Mouse (Mus musculus) neural tube, embryonic 12.5 days (tissue): ENCODE data around the gene Gm5640. TPM values are rescaled to one million over a fixed set of nuclear protein-coding genes. Genes with fewer than 3 reads are reported as not detected.
"Not testable (repeated sequence)": the region's sequence is repeated elsewhere in the genome, so short reads cannot be mapped to it uniquely, and the experiment has no call there.

Source experiments
- ATAC-seq: fragments of 200-750 bp; cut with Nextera tagmentation; 2 replicates; pipeline ENCODE4 v1.8.0; 2017; ENCODE audit warnings: low read depth, mild to moderate bottlenecking, moderate TSS enrichment, moderate library complexity; ENCODE audit not compliant: low FRiP score
- H3K27ac ChIP-seq: fragments of 300-500 bp; sonication (generic); 2 replicates; pipeline ENCODE4 v1.5.1; 2016
- H3K27me3 ChIP-seq: fragments of 300-500 bp; sonication (generic); replicated peaks from 2 replicates; pipeline ENCODE4 v1.6.1; 2016; ENCODE audit warnings: mild to moderate bottlenecking
- H3K36me3 ChIP-seq: fragments of 300-500 bp; sonication (generic); 2 replicates; pipeline ENCODE4 v1.6.1; 2016; ENCODE audit warnings: mild to moderate bottlenecking
- H3K4me1 ChIP-seq: fragments of 300-500 bp; sonication (generic); 2 replicates; pipeline ENCODE4 v1.6.1; 2016
- H3K4me2 ChIP-seq: fragments of 300-500 bp; sonication (generic); replicated peaks from 2 replicates; pipeline ENCODE4 v1.6.1; 2016; ENCODE audit warnings: mild to moderate bottlenecking
- H3K4me3 ChIP-seq: fragments of 300-500 bp; sonication (generic); 2 replicates; pipeline ENCODE4 v1.5.1; 2016
- H3K9ac ChIP-seq: fragments of 300-500 bp; sonication (generic); 2 replicates; pipeline ENCODE4 v1.6.1; 2016; ENCODE audit warnings: mild to moderate bottlenecking
- H3K9me3 ChIP-seq: fragments of 300-500 bp; sonication (generic); 2 replicates; pipeline ENCODE4 v1.6.1; 2016; ENCODE audit warnings: mild to moderate bottlenecking
- WGBS: fragments of 180-500 bp; shearing (Covaris S2); methylation state at CpG from one replicate; pipeline ENCODE4 v1.1.7; 2016; 5-methylcytosine and 5-hydroxymethylcytosine counted together
- polyA plus RNA-seq: library from polyadenylated mRNA; unstranded; fragments of >200 nt; fragmentation: Nextera tagmentation; extraction: Ambion mirVana; gene quantifications from 2 replicates; pipeline ENCODE4 v1.2.1, GENCODE M21; 2016

Gm5640 gene
- polyA plus RNA-seq: 0.19 TPM in 1 of 2 replicates, not detected in the other

DNA sequence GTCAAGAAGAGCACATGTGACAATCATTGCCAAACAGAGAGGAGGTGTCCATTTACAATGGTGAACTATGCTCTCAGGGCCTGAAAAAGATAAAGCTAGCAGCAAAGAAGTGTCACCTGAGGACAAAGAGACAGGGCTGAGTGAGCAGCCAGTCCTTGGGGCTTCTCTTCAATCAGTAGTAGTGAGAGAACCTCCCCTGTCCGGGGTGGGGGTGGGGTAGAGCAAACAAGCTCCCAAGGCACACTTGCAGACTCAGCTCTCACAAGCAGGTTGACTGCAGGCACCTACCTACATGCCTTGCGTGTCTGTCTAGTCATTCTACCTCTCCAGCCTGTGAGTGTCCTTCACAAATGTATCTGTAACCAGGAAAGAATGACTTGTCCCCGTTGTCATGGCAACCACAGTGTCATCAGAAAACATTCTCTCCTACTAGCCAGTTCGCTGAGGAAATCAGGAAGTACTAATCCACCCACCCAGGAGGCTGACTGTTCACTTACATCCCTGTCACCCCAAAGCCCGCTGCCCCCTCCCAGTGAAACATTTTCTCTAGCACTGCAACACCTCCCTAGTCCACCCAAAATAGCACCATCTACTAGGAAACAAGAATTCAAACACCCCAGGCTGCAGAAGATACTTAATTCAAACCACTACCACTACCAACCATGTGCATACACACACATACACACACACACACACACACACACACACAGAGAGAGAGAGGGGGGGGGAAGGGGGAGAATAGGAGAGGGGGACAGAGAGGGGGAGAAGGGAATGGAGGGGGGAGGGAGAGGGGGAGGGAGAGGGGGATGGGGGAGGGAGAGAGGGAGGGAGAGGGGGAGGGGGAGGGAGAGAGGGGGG lies at the start of gene Gm5640:
TSS of gene Gm5640 (minus strand) at position 170 of the 858 bp plus-strand sequence.
- not testable (repeated sequence) for H3K36me3 ChIP-seq, H3K4me1 ChIP-seq, H3K4me2 ChIP-seq, H3K27ac ChIP-seq, H3K4me3 ChIP-seq, H3K27me3 ChIP-seq, H3K9me3 ChIP-seq, H3K9ac ChIP-seq
- WGBS: 47% methylated on average over 3 of the region's 5 CpGs
- peak; percentile 37; the same call in 1 of the 2 replicates for ATAC-seq

DNA sequence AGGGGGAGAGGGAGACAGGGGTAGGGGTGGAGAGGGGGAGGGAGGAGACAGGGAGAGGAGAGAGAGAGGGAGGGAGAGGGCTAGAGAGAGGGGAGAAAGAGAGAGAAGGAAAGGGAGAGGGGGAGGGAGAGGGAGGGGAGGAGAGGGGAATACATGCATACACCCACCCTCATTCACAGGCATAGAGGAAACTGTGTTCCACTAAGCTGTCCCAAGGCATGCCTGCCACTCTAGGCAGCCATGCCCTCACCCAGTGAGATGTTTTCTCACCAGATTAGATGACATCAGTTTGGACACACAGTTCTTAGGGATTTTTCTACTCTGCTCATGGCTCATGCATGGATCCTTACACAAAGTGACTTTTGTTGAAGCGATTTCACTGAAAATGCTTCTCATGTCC lies 958 bp upstream of the Gm5640 start:
- H3K27me3 ChIP-seq, H3K9me3 ChIP-seq, H3K9ac ChIP-seq, H3K4me1 ChIP-seq, H3K27ac ChIP-seq, H3K4me3 ChIP-seq, H3K4me2 ChIP-seq, ATAC-seq, H3K36me3 ChIP-seq: not testable (repeated sequence)
- no CpG with 5 or more reads among the region's 1 CpGs for WGBS

DNA sequence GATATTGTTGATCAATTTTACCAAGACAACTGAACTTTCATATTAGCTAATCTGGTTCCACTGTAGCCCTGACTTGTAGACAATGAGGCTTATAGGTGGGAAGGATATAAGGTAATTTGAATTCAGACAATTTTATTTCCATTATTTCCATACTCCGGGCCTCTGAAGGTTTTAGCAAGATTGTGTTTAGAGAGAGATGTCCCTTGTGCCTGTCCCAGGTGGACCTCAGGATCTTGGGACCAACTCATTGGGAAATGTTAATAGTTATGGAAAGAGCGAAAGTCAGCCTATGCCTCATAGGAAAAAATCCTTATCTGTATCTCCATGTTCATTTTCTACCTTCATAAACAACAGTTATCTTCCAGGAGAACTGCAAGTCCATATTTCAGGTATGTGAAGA lies 53.1 kb downstream of the Gm5640 start, which contains the start of gene Olfr1325:
TSS of gene Olfr1325 (plus strand) at position 301 of the 400 bp plus-strand sequence.
- no peak for ATAC-seq
- Histone ChIP-seq H3K27ac (no peak within 1 kb of the TSS), H3K4me1 (no peaks in the 10 kb centered on the region), H3K9ac (no peak within 1 kb of the TSS), H3K4me3 (no peak within 1 kb of the TSS), H3K27me3 (no peaks in the 10 kb centered on the region), H3K4me2 (no peak within 1 kb of the TSS), H3K36me3 (no peaks in the 10 kb centered on the region), H3K9me3 (no peaks in the 10 kb centered on the region)
- WGBS: 88% methylated on average over 2 of the region's 2 CpGs

Other genes starting within 250 kb of the Gm5640 start
- 47.6 and 57.4 TPM in 2 replicates for gene G6pdx, start 216.4 kb downstream of the Gm5640 start, polyA plus RNA-seq
- gene Gm6880, start 164.2 kb downstream of the Gm5640 start, polyA plus RNA-seq: not detected in 2 replicates
- not detected in 2 replicates for gene Olfr1326-ps1, start 70.7 kb downstream of the Gm5640 start, polyA plus RNA-seq
- not detected in 2 replicates for gene Olfr1325, start 53.0 kb downstream of the Gm5640 start, polyA plus RNA-seq
- not detected in 2 replicates for gene Gm6890, start 95.3 kb upstream of the Gm5640 start, polyA plus RNA-seq
- gene Gm5936, start 191.6 kb upstream of the Gm5640 start, polyA plus RNA-seq: not detected in 2 replicates